Mouse (Mus musculus) heart, embryonic 10.5 days (tissue): ENCODE data around the gene Zbtb41. TPM values are rescaled to one million over a fixed set of nuclear protein-coding genes. Genes with fewer than 3 reads are reported as not detected.
"Not testable (repeated sequence)": the region's sequence is repeated elsewhere in the genome, so short reads cannot be mapped to it uniquely, and the experiment has no call there.

Experiments
- DNase-seq: peaks from one replicate; pipeline ENCODE4 v3.0.0-alpha.2; 2017; ENCODE audit warnings: low spot score
- H3K27ac ChIP-seq: fragments of 300-500 bp; sonication (generic); 2 replicates; pipeline ENCODE4 v1.5.1; 2016; ENCODE audit warnings: mild to moderate bottlenecking
- H3K27me3 ChIP-seq: fragments of 300-500 bp; sonication (generic); 2 replicates; pipeline ENCODE4 v1.6.1; 2016; ENCODE audit warnings: mild to moderate bottlenecking; ENCODE audit not compliant: poor library complexity, insufficient read depth, severe bottlenecking
- H3K36me3 ChIP-seq: fragments of 300-500 bp; sonication (generic); 2 replicates; pipeline ENCODE4 v1.6.1; 2016; ENCODE audit warnings: mild to moderate bottlenecking, moderate library complexity
- H3K4me1 ChIP-seq: fragments of 300-500 bp; sonication (generic); 2 replicates; pipeline ENCODE4 v1.6.1; 2016; ENCODE audit warnings: mild to moderate bottlenecking
- H3K4me3 ChIP-seq: fragments of 300-500 bp; sonication (generic); 2 replicates; pipeline ENCODE4 v1.5.1; 2016; ENCODE audit warnings: mild to moderate bottlenecking, moderate library complexity
- H3K9me3 ChIP-seq: fragments of 300-500 bp; sonication (generic); 2 replicates; pipeline ENCODE4 v1.6.1; 2016; ENCODE audit warnings: mild to moderate bottlenecking, moderate library complexity
- WGBS: fragments of 180-500 bp; shearing (Covaris S2); methylation state at CpG from one replicate; pipeline ENCODE4 v1.1.7; 2016; 5-methylcytosine and 5-hydroxymethylcytosine counted together
- polyA plus RNA-seq: library from polyadenylated mRNA; unstranded; fragments of >200 nt; fragmentation: Nextera tagmentation; extraction: Ambion mirVana; gene quantifications from 2 replicates; pipeline ENCODE4 v1.2.1, GENCODE M21; 2016

The Zbtb41 gene
- polyA plus RNA-seq, 1 experiment from 2014 or later: 8.3 TPM

- peak overlapping the region; percentile 99; the same call in 1 of the 2 replicates for H3K27ac ChIP-seq
- DNase-seq: no peak
Measured at GRCm38 (mm10) chr1:139422941-139423340, 853 bp downstream of the Zbtb41 start.

DNA sequence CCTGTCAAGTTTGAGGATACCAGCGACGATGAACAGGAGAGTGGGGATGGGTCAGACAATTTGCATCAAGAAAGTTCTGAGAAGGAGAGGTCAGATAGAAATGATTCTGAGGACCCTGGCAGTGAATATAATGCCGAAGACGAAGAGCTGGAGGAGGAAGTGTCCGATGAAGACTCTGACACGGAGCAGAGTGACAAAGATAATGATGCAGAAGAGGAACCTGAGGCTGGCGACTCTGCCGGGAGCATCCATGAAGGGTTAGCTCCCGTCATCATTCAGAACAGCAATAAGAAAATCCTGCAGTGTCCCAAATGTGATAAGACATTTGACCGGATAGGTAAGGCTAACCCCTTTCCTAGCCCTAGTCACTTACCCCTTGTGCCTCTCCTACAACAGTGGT, 1.8 kb downstream of the Zbtb41 start:
- WGBS: 30% methylated on average over 10 of the region's 10 CpGs
- Histone ChIP-seq H3K4me1 (peaks cover 29% of the 10 kb centered on the region; the same call in 1 of the 2 replicates), H3K9me3 (no peaks in the 10 kb centered on the region), H3K36me3 (peaks cover 1% of the 10 kb centered on the region; the same call in 1 of the 2 replicates), H3K4me3 (peak overlapping the region; percentile 89), H3K27me3 (no peaks in the 10 kb centered on the region), H3K27ac (no peak overlapping the region)
- no peak for DNase-seq

More at GRCm38 (mm10) chr1:139422941-139423340, 853 bp downstream of the Zbtb41 start:
- WGBS: 28% methylated on average over 10 of the region's 10 CpGs
- H3K9me3 ChIP-seq: no peaks in the 10 kb centered on the region
- H3K27me3 ChIP-seq: no peaks in the 10 kb centered on the region
- H3K4me3 ChIP-seq: peak overlapping the region; percentile 89
- no peaks in the 10 kb centered on the region for H3K36me3 ChIP-seq
- peaks cover 29% of the 10 kb centered on the region; the same call in 1 of the 2 replicates for H3K4me1 ChIP-seq

DNA sequence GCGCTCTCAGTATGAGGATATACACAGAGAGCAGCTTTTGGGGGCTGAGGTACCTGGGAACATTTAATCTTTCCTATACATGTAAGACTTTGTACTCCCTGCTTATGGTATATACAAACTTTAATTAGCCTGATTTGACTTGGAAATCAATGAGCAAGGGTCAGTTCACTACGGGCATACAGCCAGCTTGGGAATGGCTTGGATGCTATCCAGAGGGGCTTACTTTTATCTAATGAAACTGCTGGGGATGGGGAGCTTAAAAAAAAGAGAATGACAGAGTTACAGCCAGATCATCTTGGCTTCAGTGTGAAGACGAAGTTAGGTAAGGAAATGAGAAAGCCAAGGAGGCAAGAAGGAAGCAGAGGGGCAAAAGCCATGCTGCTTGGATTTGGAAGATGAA, 2.9 kb downstream of the Zbtb41 start:
- no peaks in the 10 kb centered on the region for H3K27me3 ChIP-seq
- H3K4me1 ChIP-seq: peaks cover 29% of the 10 kb centered on the region; the same call in 1 of the 2 replicates
- WGBS: 37% methylated on average over 3 of the region's 3 CpGs
- no peaks in the 10 kb centered on the region for H3K9me3 ChIP-seq
- 0 out of 2 replicates have a peak overlapping the region, but pooled peaks have one; percentile 16 for H3K27ac ChIP-seq
- peak overlapping the region; percentile 49 for H3K4me3 ChIP-seq
- no peak for DNase-seq
- H3K36me3 ChIP-seq: peaks cover 11% of the 10 kb centered on the region

GRCm38 (mm10) chr1:139438373-139438772, 16.3 kb downstream of the Zbtb41 start:
- no peak for DNase-seq
- Histone ChIP-seq H3K9me3 (no peaks in the 10 kb centered on the region), H3K27me3 (no peaks in the 10 kb centered on the region), H3K36me3 (peaks cover 66% of the 10 kb centered on the region), H3K4me1 (no peaks in the 10 kb centered on the region), H3K4me3 (no peak overlapping the region), H3K27ac (no peak overlapping the region)

DNA sequence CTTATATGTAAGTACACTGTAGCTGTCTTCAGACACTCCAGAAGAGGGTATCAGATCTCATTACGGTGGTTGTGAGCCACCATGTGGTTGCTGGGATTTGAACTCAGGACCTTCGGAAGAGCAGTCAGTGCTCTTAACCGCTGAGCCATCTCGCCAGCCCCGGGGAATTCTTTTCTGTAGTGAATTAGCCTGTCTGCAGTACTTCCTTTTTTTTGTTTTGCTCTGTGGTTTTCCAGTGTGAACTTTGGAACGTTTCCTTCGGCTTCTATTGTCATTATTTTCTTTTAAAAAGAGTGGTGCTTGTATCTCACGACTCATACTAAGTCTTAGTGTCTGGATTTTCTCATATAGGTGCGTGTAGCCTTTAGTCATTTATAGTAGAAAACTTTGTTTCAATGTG, 21.0 kb downstream of the Zbtb41 start:
- not testable (repeated sequence) for H3K4me1 ChIP-seq, H3K4me3 ChIP-seq, DNase-seq, H3K9me3 ChIP-seq, H3K27ac ChIP-seq, H3K27me3 ChIP-seq
- peaks cover 50% of the 10 kb centered on the region for H3K36me3 ChIP-seq
- 87% methylated on average over 9 of the region's 9 CpGs for WGBS

DNA sequence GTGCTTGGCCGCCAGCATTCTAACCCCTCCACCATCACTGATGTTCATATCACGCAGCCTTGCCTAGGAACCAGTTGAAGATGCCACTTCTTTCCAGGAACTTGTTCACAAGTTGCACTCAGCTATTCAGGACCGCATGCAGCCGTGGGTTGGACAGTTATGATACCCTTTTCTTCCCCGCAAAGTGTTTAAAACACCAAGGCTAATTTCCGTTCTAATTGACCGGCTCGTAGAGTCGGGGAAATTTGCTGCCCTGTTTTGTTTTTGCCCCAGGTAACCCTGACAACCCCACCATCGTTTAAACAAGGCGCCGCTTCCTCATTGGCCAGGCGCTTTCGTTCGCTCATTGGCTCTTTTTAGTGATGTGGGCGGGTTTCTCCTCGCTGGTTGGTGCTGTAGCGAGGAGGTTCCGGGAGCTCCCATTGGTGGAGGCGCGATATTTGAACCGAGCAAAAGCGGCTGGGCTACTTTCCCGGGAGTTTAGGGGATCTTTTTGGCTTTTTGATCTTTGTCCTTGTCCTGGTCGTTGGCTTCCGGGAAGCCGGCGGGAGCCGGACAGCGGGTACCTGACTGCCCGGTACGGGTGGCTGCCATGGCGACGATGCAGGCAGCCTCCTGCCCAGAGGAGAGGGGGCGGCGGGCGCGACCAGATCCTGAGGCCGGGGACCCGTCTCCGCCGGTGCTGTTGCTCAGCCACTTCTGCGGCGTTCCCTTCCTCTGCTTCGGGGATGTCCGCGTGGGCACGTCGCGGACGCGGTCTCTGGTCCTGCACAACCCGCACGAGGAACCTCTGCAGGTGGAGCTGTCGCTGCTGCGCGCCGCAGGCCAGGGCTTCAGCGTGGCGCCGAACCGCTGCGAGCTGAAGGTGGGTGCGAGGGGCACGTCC, 32.5 kb downstream of the Zbtb41 start, which contains the start of gene Aspm:
Gene Aspm, plus strand, starts transcription at position 433 of the 886 bp plus-strand sequence.
- under 1% methylated on average over 64 of the region's 65 CpGs for WGBS
- Histone ChIP-seq H3K9me3 (no peaks in the 10 kb centered on the region), H3K4me1 (peaks cover 7% of the 10 kb centered on the region; the same call in 1 of the 2 replicates), H3K4me3 (peak within 1 kb of the TSS; percentile 94), H3K36me3 (peaks cover 20% of the 10 kb centered on the region; the same call in 1 of the 2 replicates), H3K27me3 (no peaks in the 10 kb centered on the region), H3K27ac (peak within 1 kb of the TSS; percentile 94)
- peak; percentile 98 for DNase-seq

GRCm38 (mm10) chr1:139455226-139455869, 33.3 kb downstream of the Zbtb41 start:
- peaks cover 7% of the 10 kb centered on the region; the same call in 1 of the 2 replicates for H3K4me1 ChIP-seq
- peak overlapping the region; percentile 94 for H3K27ac ChIP-seq
- peaks cover 20% of the 10 kb centered on the region; the same call in 1 of the 2 replicates for H3K36me3 ChIP-seq
- no peaks in the 10 kb centered on the region for H3K27me3 ChIP-seq
- H3K9me3 ChIP-seq: no peaks in the 10 kb centered on the region
- H3K4me3 ChIP-seq: peak overlapping the region; percentile 94
- no peak for DNase-seq
- WGBS: 3% methylated on average over 17 of the region's 17 CpGs

DNA sequence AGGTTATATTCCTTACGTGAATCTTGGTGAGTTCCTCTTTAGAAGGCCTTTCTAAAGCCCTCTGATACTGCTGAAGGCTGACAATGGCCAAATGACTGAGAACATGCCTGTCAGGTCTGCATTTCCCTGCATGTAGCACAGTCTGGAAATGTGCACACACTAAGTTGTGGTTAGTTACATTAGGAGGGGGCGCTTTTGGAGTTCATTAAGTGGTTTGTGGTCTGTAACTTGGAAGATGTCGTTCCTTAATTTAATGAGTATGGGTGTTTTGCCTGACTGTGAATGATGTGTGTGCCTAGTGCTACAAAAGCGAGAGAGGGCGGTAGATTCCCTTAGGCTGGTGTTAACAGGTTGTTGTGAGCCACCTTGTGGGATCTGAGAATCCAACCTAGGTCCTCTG, 38.7 kb downstream of the Zbtb41 start:
- no peak for DNase-seq
- Histone ChIP-seq H3K4me3 (no peak overlapping the region), H3K4me1 (no peaks in the 10 kb centered on the region), H3K36me3 (peaks cover 71% of the 10 kb centered on the region), H3K27ac (no peak overlapping the region), H3K9me3 (no peaks in the 10 kb centered on the region), H3K27me3 (no peaks in the 10 kb centered on the region)
- WGBS: 90% methylated on average over 5 of the region's 5 CpGs

DNA sequence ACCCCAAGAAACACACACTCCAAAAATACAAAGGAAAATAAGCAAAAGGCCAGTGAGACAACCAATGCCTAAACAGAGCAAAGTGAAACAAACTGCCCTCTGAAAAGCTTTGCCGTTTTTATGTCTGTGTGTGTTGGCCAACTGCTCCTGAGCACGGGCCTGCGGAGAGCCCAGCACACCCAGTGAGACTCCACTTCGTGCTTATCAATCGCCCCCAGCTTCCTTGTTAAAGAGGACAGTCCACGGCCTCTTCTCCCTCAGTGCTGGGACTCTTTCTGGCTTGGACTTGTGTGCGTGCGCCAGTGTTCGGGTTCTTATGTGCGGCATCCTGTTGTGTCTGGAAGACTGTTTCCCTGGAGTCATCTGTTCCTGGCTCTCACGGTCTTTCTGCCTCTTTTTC, 43.8 kb downstream of the Zbtb41 start:
- H3K4me1 ChIP-seq: no peaks in the 10 kb centered on the region
- no peaks in the 10 kb centered on the region for H3K27me3 ChIP-seq
- no peak overlapping the region for H3K4me3 ChIP-seq
- no peak overlapping the region for H3K27ac ChIP-seq
- H3K36me3 ChIP-seq: peaks cover 89% of the 10 kb centered on the region
- DNase-seq: no peak
- no peaks in the 10 kb centered on the region for H3K9me3 ChIP-seq
- WGBS: 84% methylated on average over 11 of the region's 11 CpGs

- no peak for DNase-seq
- 96% methylated on average over 11 of the region's 11 CpGs for WGBS
Measured at GRCm38 (mm10) chr1:139478898-139479297, 56.8 kb downstream of the Zbtb41 start.

GRCm38 (mm10) chr1:139480246-139480645, 58.2 kb downstream of the Zbtb41 start:
- Histone ChIP-seq H3K36me3 (peaks cover 87% of the 10 kb centered on the region), H3K9me3 (no peaks in the 10 kb centered on the region), H3K27ac (no peak overlapping the region)

More at GRCm38 (mm10) chr1:139478898-139479297, 56.8 kb downstream of the Zbtb41 start:
- Histone ChIP-seq H3K36me3 (peaks cover 87% of the 10 kb centered on the region), H3K9me3 (no peaks in the 10 kb centered on the region), H3K4me1 (no peaks in the 10 kb centered on the region), H3K27ac (no peak overlapping the region), H3K4me3 (no peak overlapping the region), H3K27me3 (no peaks in the 10 kb centered on the region)

GRCm38 (mm10) chr1:139481146-139481545, 59.1 kb downstream of the Zbtb41 start:
- H3K4me3 ChIP-seq: no peak overlapping the region
- H3K27ac ChIP-seq: no peak overlapping the region
- DNase-seq: no peak
- 88% methylated on average over 4 of the region's 4 CpGs for WGBS
- H3K9me3 ChIP-seq: no peaks in the 10 kb centered on the region
- no peaks in the 10 kb centered on the region for H3K27me3 ChIP-seq
- H3K4me1 ChIP-seq: no peaks in the 10 kb centered on the region
- H3K36me3 ChIP-seq: peaks cover 87% of the 10 kb centered on the region

More at GRCm38 (mm10) chr1:139480246-139480645, 58.2 kb downstream of the Zbtb41 start:
- Histone ChIP-seq H3K4me1 (no peaks in the 10 kb centered on the region), H3K4me3 (no peak overlapping the region), H3K27me3 (no peaks in the 10 kb centered on the region)
- 91% methylated on average over 8 of the region's 8 CpGs for whole genome bisulfite sequencing
- no peak for DNase-seq

DNA sequence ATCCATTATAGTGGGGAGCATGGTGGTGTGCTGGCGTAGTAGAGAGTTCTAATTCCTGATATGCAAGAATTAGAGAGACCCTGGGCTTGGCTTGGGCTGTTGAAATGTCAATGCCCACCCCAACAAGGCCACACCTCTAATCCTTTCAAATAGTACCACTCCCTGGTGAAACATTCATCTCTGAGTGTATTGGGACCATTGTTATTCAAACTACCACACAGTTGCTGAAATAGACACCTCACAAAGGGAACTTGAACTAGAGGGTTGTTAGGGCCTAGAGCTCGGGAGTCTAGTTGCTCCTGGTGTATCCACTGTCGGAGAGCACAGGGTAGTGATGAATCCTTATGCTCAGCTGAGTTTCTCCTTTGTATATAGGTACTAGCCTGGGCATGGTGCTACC, 72.5 kb downstream of the Zbtb41 start:
- H3K4me3 ChIP-seq: no peak overlapping the region
- no peaks in the 10 kb centered on the region for H3K27me3 ChIP-seq
- 91% methylated on average over 3 of the region's 3 CpGs for WGBS
- no peaks in the 10 kb centered on the region for H3K4me1 ChIP-seq
- H3K36me3 ChIP-seq: peaks cover 52% of the 10 kb centered on the region
- H3K27ac ChIP-seq: no peak overlapping the region
- H3K9me3 ChIP-seq: no peaks in the 10 kb centered on the region
- no peak for DNase-seq
